Mouse (Mus musculus) heart, adult 9 months (tissue): ENCODE measurements at regions not wholly inside any gene's neighbourhood (a gene's known extent, or its start where the extent isn't known, plus 50 kb on each side); places are given as distances from the start of the nearest gene placed in this dataset.

ENCODE experiments used
- DNase-seq, 2 experiments: peaks; one replicate each; pipeline ENCODE4 v3.0.0; 2022; ENCODE audit warnings: low spot score in 2 of 2

GRCm38 (mm10) chr8:89325751-89326351, 281.9 kb upstream of the Sall1 start:
- no peak for DNase-seq

- DNase-seq, result no peak
These were observed 281.3 kb upstream of the Sall1 start for GRCm38 (mm10) chr8:89325248-89325645.

- DNase-seq, result no peak
These were observed 280.7 kb upstream of the Sall1 start for GRCm38 (mm10) chr8:89324462-89325247.

- no peak for DNase-seq
These were observed 273.7 kb upstream of the Sall1 start for GRCm38 (mm10) chr8:89317514-89318289.

- DNase-seq, result no peak
These were observed 272.7 kb upstream of the Sall1 start for GRCm38 (mm10) chr8:89316566-89317175.

GRCm38 (mm10) chr8:89314907-89315306, 270.9 kb upstream of the Sall1 start:
- no peak for DNase-seq

- DNase-seq, result no peak
These were observed 266.8 kb upstream of the Sall1 start for GRCm38 (mm10) chr8:89310696-89311214.

GRCm38 (mm10) chr8:89309591-89309990, 265.6 kb upstream of the Sall1 start:
- no peak for DNase-seq

GRCm38 (mm10) chr8:89308950-89309349, 265.0 kb upstream of the Sall1 start:
- no peak for DNase-seq

- no peak for DNase-seq
These were observed 264.6 kb upstream of the Sall1 start for GRCm38 (mm10) chr8:89308532-89308931.

- no peak for DNase-seq
These were observed 263.6 kb upstream of the Sall1 start for GRCm38 (mm10) chr8:89307601-89308000.

GRCm38 (mm10) chr8:89307085-89307484, 263.1 kb upstream of the Sall1 start:
- no peak for DNase-seq

GRCm38 (mm10) chr8:89304116-89304515, 260.2 kb upstream of the Sall1 start:
- DNase-seq, result no peak

GRCm38 (mm10) chr8:89303326-89303725, 259.4 kb upstream of the Sall1 start:
- no peak for DNase-seq

GRCm38 (mm10) chr8:89299637-89300036, 255.7 kb upstream of the Sall1 start:
- DNase-seq, result no peak

GRCm38 (mm10) chr8:89295686-89296085, 251.7 kb upstream of the Sall1 start:
- DNase-seq, result no peak

- DNase-seq, result no peak
These were observed 245.1 kb upstream of the Sall1 start for GRCm38 (mm10) chr8:89289017-89289416.

GRCm38 (mm10) chr8:89284871-89285564, 241.1 kb upstream of the Sall1 start:
- no peak for DNase-seq

- no peak for DNase-seq
These were observed 239.4 kb upstream of the Sall1 start for GRCm38 (mm10) chr8:89283105-89284096.

GRCm38 (mm10) chr8:89279844-89280243, 235.9 kb upstream of the Sall1 start:
- DNase-seq, result no peak
